Mouse (Mus musculus) cerebellum, adult (tissue): ENCODE data around the gene Tmem63c.

Source experiments
- ATAC-seq: cut with Nextera tagmentation; 2 replicates; pipeline ENCODE4 v1.9.2; 2017; ENCODE audit warnings: mild to moderate bottlenecking, moderate library complexity, mixed read lengths; ENCODE audit not compliant: insufficient number of reproducible peaks, low FRiP score, low TSS enrichment

Gene Tmem63c

DNA sequence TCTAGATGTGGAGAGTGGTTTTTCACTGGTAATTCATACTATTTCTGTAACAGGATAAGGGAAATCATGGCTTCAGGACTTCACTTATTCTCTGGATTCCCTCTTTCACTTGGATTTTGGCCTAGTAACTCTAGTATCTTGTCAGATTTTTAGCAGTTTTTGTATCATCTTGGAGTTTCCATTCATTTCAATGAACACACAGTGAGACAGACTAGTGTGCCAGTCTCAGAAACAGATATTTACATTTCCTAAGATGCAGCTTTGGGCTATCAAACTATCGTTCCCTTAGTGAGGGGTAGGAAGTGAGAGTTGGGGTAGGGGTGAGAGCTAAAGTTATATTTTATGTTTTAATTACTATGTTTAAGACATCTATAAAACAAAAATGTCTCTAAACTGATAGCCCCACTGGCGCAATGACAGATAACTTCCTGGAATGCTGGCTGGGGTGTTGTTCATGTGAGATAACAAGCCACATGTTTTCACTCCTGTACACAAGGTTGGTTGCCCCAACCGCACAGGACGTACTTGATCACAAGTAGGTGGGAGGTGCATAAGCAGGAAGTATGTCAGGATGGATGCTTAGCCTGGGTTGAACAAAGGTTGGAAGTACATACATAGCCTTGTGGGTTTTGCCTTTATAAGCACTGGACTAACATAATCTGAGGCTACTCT lies 100.9 kb downstream of the Tmem63c start:
- no peak for ATAC-seq

DNA sequence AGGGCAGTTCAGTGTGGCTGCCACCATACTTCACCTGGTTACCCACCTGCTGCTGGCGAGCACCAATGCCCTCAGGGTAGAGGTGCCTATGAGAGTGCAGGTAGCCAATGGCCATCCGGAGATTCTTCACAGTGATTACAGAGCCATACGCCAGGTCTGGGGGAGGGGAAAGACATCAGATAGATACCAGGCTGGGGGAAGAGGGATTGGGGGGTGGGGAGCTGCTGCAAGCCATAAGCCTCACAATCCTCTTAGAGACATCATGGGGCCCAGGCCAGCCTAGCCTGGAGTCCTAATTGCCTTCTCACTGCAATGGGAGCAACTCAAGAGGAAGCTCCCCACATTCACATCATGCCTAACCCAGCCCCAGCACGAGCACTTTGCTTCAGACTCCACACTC lies 106.1 kb downstream of the Tmem63c start:
- ATAC-seq: no peak

DNA sequence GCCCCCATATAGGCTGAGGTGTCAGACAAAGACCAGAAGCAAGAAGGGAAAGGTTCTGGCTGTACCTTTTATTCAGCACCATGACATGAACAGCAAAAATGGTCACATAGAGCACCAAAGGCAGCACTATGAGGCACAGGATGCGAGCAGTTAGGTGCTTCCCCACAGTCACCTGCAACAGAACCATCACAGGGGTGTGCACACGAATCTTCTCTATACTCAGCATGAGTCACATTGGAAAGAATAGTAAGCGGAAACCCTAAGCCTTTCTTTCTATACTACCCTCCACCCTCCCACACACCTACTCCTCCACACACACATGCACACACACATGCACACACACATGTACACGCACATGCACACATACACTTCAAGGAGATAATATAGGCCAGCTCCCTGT lies 109.1 kb downstream of the Tmem63c start:
- no peak for ATAC-seq

GRCm38 (mm10) chr12:87131181-87131580 lies 110.0 kb downstream of the Tmem63c start:
- ATAC-seq: no peak

- no peak for ATAC-seq
Measured at GRCm38 (mm10) chr12:87131619-87132018, 110.5 kb downstream of the Tmem63c start.

DNA sequence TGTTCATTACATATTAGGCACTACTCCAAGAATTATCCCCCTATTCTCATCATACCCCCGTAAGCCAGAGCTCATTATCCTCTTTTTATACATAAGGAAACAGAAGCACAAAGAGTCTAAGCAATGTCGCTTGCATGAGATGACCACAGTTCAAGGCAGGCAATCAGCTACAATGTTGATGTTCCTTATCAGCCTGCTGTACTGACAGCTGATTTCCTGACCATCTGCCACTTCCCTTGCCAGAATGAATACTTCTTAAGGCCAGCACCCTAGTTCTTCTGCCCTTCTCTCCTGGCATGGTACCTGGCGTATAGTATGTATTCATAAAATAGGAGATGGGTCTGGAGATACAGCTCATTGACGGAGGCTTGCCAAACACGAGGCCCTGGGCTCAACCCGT lies 111.1 kb downstream of the Tmem63c start:
- no peak for ATAC-seq

GRCm38 (mm10) chr12:87132784-87133183 lies 111.6 kb downstream of the Tmem63c start:
- no peak for ATAC-seq

DNA sequence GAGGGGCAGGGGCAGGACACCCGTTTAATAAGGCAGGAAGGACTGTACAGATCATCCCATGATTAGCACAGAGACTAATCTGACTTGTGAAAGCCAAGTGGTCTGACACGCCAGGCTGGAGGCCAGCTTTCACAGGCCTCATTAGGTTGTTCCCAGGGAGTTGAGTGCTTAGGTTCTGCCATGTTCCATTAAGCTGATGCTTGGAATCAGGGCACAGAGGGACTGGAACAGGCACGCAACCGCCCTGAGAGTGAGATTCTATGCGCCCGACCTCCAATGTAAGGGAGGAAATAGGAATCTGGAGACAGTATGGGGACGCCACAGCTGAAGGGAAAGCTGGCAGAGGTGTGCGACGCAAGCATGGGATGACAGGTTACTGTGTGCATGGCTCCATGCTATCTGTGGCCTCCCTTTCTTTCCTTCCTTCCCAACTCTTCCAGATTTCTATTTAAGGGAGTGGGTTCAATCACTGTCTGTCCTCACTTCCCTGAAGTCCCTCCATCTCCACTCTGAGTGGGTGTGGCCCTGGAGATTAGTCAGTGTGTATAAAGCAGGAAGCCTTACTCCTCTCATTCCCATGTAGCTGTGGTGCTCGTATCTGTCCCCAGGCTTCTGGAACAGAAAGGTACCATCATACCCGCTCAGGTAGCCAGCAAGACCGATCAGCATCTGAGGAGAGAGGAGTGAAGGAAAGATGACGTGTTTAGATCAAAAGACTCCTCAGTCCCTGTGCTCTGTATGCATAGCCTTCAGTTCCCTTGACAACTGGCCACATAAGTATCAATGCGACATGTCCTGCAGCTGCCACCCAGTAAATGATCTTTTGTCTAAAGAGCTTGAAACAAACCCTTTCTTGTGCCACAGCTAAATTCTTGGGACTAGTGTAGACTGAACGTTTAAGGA lies 116.5 kb downstream of the Tmem63c start:
- no peak for ATAC-seq

GRCm38 (mm10) chr12:87138342-87138701 lies 117.2 kb downstream of the Tmem63c start:
- no peak for ATAC-seq

DNA sequence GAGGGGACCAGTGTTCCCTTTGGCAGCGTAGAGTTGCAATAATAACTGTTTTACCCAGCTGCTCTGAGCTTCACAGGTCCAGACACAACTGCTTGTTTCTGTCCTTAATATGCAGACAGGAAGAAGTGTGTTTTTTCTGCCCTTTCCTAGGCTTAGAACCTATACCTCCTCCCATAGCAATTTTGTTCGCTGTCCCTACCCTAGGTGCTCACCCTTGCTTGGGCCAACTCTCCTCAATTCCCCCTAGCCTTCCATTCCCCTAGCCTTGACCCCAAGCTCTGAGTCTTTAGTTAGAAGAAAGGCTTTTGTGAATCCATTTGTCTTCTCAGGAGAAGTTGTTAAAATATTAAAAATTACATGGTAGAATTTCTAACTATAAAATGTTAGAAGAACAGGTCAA lies 117.6 kb downstream of the Tmem63c start:
- no peak for ATAC-seq
